Mouse (Mus musculus): Measurements from ENCODE around the gene Sema4d. TPM values are rescaled to one million over a fixed set of nuclear protein-coding genes. Genes with fewer than 3 reads are reported as not detected.
A peak's percentile ranks its signal among the peaks of the same experiment; 100 is the strongest.

The Sema4d gene
- polyA plus RNA-seq, 1 experiment from 2014 or later, result 5.4 TPM

- no peak; the same call in 1 of the 2 replicates for ATAC-seq (ENCODE audit: insufficient number of reproducible peaks, insufficient read depth, low FRiP score, low TSS enrichment, low read depth)
- 63% methylated on average over 3 of the region's 3 CpGs for WGBS
- peaks cover 27% of the 10 kb centered on the region for H3K27me3 ChIP-seq
- no peak overlapping the region for H3K27ac ChIP-seq
- no peaks in the 10 kb centered on the region for H3K9me3 ChIP-seq
- no peak overlapping the region for H3K9ac ChIP-seq (replicated peaks)
- no peaks in the 10 kb centered on the region for H3K36me3 ChIP-seq
- peaks cover 15% of the 10 kb centered on the region for H3K4me1 ChIP-seq (replicated peaks)
- 0 out of 2 replicates have a peak overlapping the region, but pooled peaks have one; percentile 97 for H3K4me2 ChIP-seq
- no peak overlapping the region for H3K4me3 ChIP-seq (replicated peaks)
These were observed 1.9 kb downstream of the Sema4d start for GRCm38 (mm10) chr13:51791604-51792003.

- Histone ChIP-seq H3K27ac (no peak overlapping the region), H3K9me3 (no peaks in the 10 kb centered on the region), H3K4me2 (no peak overlapping the region), H3K9ac (replicated peaks) (no peak overlapping the region), H3K27me3 (peaks cover 27% of the 10 kb centered on the region), H3K36me3 (no peaks in the 10 kb centered on the region), H3K4me3 (replicated peaks) (no peak overlapping the region), H3K4me1 (replicated peaks) (peaks cover 15% of the 10 kb centered on the region)
- 81% methylated on average over 5 of the region's 5 CpGs for WGBS
- ATAC-seq (ENCODE audit: insufficient number of reproducible peaks, insufficient read depth, low FRiP score, low TSS enrichment, low read depth), result no peak
These were observed 2.8 kb downstream of the Sema4d start for GRCm38 (mm10) chr13:51790793-51791192.

DNA sequence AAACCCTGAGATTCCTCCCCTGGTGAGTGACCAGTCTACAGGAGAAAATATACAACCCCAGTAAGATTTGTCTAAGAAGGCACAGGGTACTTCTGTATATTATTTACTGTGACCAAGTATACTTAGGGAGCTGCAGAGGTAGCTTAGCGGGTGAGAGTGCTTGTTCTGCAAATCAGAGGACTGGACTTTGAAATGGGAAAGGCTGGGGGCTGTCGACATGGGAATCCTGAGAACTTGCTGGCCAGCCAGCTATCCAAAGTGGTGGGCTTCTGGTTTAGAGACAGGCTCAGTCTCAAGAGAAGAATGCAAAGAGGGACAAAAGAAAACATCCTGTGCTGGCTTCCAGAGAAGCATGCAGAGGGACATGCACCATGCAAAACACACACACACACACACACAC lies 5.7 kb downstream of the Sema4d start:
- Histone ChIP-seq H3K9me3 (no peaks in the 10 kb centered on the region), H3K27me3 (peaks cover 22% of the 10 kb centered on the region), H3K4me2 (no peak overlapping the region), H3K9ac (replicated peaks) (no peak overlapping the region), H3K36me3 (no peaks in the 10 kb centered on the region), H3K27ac (no peak overlapping the region), H3K4me3 (replicated peaks) (no peak overlapping the region), H3K4me1 (replicated peaks) (peaks cover 13% of the 10 kb centered on the region)
- no peak for ATAC-seq (ENCODE audit: insufficient number of reproducible peaks, insufficient read depth, low FRiP score, low TSS enrichment, low read depth)
- WGBS, result 61% methylated on average over 2 of the region's 2 CpGs

DNA sequence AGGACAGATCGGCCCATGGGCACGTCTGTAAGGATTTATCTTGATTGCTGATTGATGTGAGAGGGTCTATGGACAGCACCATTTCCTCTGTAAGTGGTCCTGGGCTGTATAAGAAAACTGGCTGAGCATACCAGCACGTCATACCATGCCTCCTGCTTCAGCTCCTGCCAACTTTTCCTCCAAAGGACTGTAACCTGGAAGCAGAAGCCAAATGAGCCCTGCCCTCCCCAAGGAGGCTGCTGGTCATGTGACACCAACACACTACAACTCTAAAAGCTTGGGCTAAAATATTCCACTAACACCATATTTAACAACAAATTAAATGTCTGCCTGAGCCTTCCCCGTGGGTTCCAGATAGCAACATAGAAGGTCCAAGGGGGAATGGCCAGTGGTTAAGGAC lies 6.9 kb downstream of the Sema4d start:
- Histone ChIP-seq H3K4me2 (no peak overlapping the region), H3K9ac (replicated peaks) (no peak overlapping the region), H3K4me3 (replicated peaks) (no peak overlapping the region), H3K4me1 (replicated peaks) (0 out of 2 replicates have a peak, but pooled peaks cover 4% of the 10 kb centered on the region), H3K27me3 (peaks cover 10% of the 10 kb centered on the region), H3K9me3 (no peaks in the 10 kb centered on the region), H3K36me3 (no peaks in the 10 kb centered on the region), H3K27ac (no peak overlapping the region)
- no peak for ATAC-seq (ENCODE audit: insufficient number of reproducible peaks, insufficient read depth, low FRiP score, low TSS enrichment, low read depth)
- 73% methylated on average over 4 of the region's 4 CpGs for WGBS

DNA sequence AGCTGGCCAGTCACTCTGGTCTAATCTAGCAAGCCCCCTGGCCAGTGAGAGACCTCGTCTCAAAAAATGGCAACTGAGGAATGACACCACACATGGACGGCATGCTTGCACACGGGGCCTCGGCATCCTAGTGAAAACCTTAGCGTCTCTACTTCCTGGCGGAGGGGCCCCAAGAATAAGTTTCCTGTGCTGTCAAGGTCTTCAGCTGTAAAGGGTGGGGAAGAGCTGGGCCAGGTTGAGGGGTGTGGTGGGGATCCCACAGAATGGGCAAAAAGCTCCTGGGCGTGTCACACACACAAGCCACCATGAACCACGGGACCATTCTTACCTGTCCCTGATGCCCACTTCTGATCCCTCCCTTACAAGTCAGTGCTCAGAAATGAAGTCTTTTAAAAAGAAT lies 9.1 kb downstream of the Sema4d start:
- H3K27me3 ChIP-seq, result no peaks in the 10 kb centered on the region
- H3K27ac ChIP-seq, result no peak overlapping the region
- no peak overlapping the region for H3K4me3 ChIP-seq (replicated peaks)
- H3K36me3 ChIP-seq, result no peaks in the 10 kb centered on the region
- no peak overlapping the region for H3K9ac ChIP-seq (replicated peaks)
- H3K4me2 ChIP-seq, result no peak overlapping the region
- WGBS, result 91% methylated on average over 8 of the region's 8 CpGs
- ATAC-seq (ENCODE audit: insufficient number of reproducible peaks, insufficient read depth, low FRiP score, low TSS enrichment, low read depth), result no peak
- no peaks in the 10 kb centered on the region for H3K9me3 ChIP-seq
- 0 out of 2 replicates have a peak, but pooled peaks cover under 1% of the 10 kb centered on the region for H3K4me1 ChIP-seq (replicated peaks)

DNA sequence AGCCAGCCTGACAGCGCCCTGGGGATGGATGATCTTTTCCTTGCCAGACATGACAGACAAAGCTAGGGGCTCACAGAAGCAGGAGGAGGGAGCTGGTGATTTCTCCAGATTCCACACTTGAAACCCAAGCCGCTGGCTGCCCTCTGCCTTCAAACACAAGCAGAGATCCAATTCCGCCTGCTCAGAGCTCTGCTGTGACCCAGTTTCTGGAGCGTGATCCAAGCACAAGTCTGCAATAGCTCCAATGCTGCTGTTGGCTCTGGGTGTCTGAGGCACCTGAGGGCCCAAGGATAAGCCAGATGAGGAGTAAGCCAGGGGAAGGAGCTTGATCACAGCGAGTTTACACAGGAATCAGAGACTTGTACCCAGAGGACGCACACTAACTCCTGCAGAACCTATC lies 9.7 kb downstream of the Sema4d start:
- ATAC-seq (ENCODE audit: insufficient number of reproducible peaks, insufficient read depth, low FRiP score, low TSS enrichment, low read depth), result no peak
- H3K4me2 ChIP-seq, result no peak overlapping the region
- H3K4me1 ChIP-seq (replicated peaks), result 0 out of 2 replicates have a peak, but pooled peaks cover 4% of the 10 kb centered on the region
- WGBS, result 73% methylated on average over 6 of the region's 6 CpGs
- peak overlapping the region; percentile 50 for H3K27ac ChIP-seq
- no peak overlapping the region for H3K9ac ChIP-seq (replicated peaks)
- H3K9me3 ChIP-seq, result no peaks in the 10 kb centered on the region
- H3K27me3 ChIP-seq, result no peaks in the 10 kb centered on the region
- H3K4me3 ChIP-seq (replicated peaks), result no peak overlapping the region
- H3K36me3 ChIP-seq, result no peaks in the 10 kb centered on the region

DNA sequence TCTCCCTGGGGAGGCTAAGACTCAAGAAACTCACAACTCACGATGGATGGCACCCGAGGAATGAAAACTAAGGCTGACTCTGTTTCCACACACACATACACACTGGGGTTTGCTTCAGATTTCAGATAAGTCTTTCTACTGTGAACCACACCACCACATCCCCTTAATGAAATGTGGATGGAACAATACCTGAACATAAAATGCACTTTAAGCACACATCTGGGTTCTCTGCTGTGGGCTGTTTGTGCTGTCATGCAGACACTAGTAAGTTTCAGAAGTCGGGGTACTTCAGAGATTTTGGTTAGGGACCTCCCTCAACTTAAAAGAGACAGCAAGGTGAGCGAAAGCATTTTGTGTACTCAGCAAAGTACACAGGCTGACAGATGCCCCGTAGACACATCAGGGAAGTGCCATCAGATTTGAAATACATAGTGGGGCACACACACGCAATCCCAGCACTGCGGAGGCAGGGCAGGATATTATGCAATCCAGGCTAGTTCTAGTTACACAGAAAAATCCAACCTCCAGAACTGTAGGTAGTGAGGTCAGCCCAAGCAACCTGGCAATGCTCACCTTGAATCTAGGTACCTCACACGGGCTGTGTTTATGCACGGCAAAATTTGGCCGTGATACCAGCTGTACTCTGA lies 12.9 kb downstream of the Sema4d start:
- H3K36me3 ChIP-seq, result no peaks in the 10 kb centered on the region
- H3K27ac ChIP-seq, result no peak overlapping the region
- no peaks in the 10 kb centered on the region for H3K9me3 ChIP-seq
- no peak overlapping the region for H3K4me3 ChIP-seq (replicated peaks)
- 0 out of 2 replicates have a peak, but pooled peaks cover 7% of the 10 kb centered on the region for H3K4me1 ChIP-seq (replicated peaks)
- ATAC-seq (ENCODE audit: insufficient number of reproducible peaks, insufficient read depth, low FRiP score, low TSS enrichment, low read depth), result no peak
- no peak overlapping the region for H3K4me2 ChIP-seq
- 89% methylated on average over 10 of the region's 10 CpGs for whole genome bisulfite sequencing
- no peaks in the 10 kb centered on the region; the same call in 1 of the 2 replicates for H3K27me3 ChIP-seq
- H3K9ac ChIP-seq (replicated peaks), result no peak overlapping the region

GRCm38 (mm10) chr13:51778983-51779962 lies 14.3 kb downstream of the Sema4d start:
- H3K4me3 ChIP-seq (replicated peaks), result no peak overlapping the region
- no peak overlapping the region for H3K27ac ChIP-seq
- ATAC-seq (ENCODE audit: insufficient number of reproducible peaks, insufficient read depth, low FRiP score, low TSS enrichment, low read depth), result no peak
- H3K27me3 ChIP-seq, result no peaks in the 10 kb centered on the region; the same call in 1 of the 2 replicates
- H3K36me3 ChIP-seq, result no peaks in the 10 kb centered on the region
- WGBS, result 80% methylated on average over 25 of the region's 25 CpGs
- H3K9ac ChIP-seq (replicated peaks), result no peak overlapping the region
- H3K4me1 ChIP-seq (replicated peaks), result 0 out of 2 replicates have a peak, but pooled peaks cover 7% of the 10 kb centered on the region
- H3K4me2 ChIP-seq, result no peak overlapping the region
- no peaks in the 10 kb centered on the region for H3K9me3 ChIP-seq

DNA sequence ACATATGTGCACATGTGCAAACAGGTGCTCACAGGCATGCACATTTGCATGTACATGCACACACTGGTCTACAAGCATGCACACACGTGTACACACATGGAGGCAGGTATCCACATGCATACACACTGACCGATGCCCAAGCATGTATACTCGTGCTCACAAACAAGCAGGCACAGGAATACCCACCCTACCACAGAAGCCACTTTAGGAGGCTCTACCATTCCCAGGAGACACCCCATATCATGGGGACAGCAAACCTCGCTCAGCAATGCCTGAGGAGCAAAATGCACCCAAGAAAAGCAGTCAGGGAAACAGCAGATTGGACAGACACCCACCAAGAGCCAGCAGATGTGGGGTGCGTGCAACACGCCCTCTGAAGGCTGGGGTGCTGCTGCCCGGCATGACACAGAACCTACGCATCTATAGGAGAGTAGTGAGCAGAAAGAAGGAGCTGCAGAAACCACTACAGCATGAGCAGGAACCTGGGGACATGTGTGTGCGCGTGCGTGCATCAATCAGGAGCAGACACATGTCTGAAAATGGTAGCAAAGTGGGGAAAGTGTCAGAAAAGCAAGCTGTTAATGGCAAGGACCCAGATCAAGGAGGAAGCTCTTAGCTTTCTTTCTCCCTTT lies 15.1 kb downstream of the Sema4d start:
- Histone ChIP-seq H3K9ac (replicated peaks) (no peak overlapping the region), H3K4me2 (no peak overlapping the region), H3K27me3 (no peaks in the 10 kb centered on the region; the same call in 1 of the 2 replicates), H3K9me3 (no peaks in the 10 kb centered on the region), H3K36me3 (no peaks in the 10 kb centered on the region), H3K27ac (no peak overlapping the region), H3K4me3 (replicated peaks) (no peak overlapping the region), H3K4me1 (replicated peaks) (0 out of 2 replicates have a peak, but pooled peaks cover 7% of the 10 kb centered on the region)
- 91% methylated on average over 11 of the region's 11 CpGs for WGBS
- ATAC-seq (ENCODE audit: insufficient number of reproducible peaks, insufficient read depth, low FRiP score, low TSS enrichment, low read depth), result no peak

GRCm38 (mm10) chr13:51777738-51778274 lies 15.7 kb downstream of the Sema4d start:
- ATAC-seq (ENCODE audit: insufficient number of reproducible peaks, insufficient read depth, low FRiP score, low TSS enrichment, low read depth), result no peak
- H3K9ac ChIP-seq (replicated peaks), result no peak overlapping the region
- H3K36me3 ChIP-seq, result no peaks in the 10 kb centered on the region
- 0 out of 2 replicates have a peak, but pooled peaks cover 7% of the 10 kb centered on the region for H3K4me1 ChIP-seq (replicated peaks)
- H3K4me2 ChIP-seq, result no peak overlapping the region
- H3K9me3 ChIP-seq, result no peaks in the 10 kb centered on the region
- H3K4me3 ChIP-seq (replicated peaks), result no peak overlapping the region
- H3K27me3 ChIP-seq, result no peaks in the 10 kb centered on the region; the same call in 1 of the 2 replicates
- WGBS, result 72% methylated on average over 6 of the region's 6 CpGs
- no peak overlapping the region for H3K27ac ChIP-seq

Data from limb, embryonic 12.5 days (tissue).